Mouse (Mus musculus) forebrain, embryonic 16.5 days (tissue): ENCODE data around the gene Ppil3. TPM values are rescaled to one million over a fixed set of nuclear protein-coding genes. Genes with fewer than 3 reads are reported as not detected.

ENCODE experiments used
- ATAC-seq: fragments of 200-750 bp; cut with Nextera tagmentation; 2 replicates; pipeline ENCODE4 v1.8.0; 2017; ENCODE audit warnings: mild to moderate bottlenecking, moderate library complexity
- H3K27ac ChIP-seq: fragments of 300-500 bp; sonication (generic); 2 replicates; pipeline ENCODE4 v1.5.1; 2014; ENCODE audit warnings: low read length, control low read depth
- H3K27me3 ChIP-seq: fragments of 300-500 bp; sonication (generic); replicated peaks from 2 replicates; pipeline ENCODE4 v1.6.1; 2014; ENCODE audit warnings: low read length; ENCODE audit not compliant: control insufficient read depth, insufficient read depth
- H3K36me3 ChIP-seq: fragments of 300-500 bp; sonication (generic); 2 replicates; pipeline ENCODE4 v1.6.1; 2014; ENCODE audit not compliant: control insufficient read depth, insufficient read depth
- H3K4me1 ChIP-seq: fragments of 300-500 bp; sonication (generic); replicated peaks from 2 replicates; pipeline ENCODE4 v1.6.1; 2014; ENCODE audit warnings: low read length; ENCODE audit not compliant: control insufficient read depth, insufficient read depth
- H3K4me2 ChIP-seq: fragments of 300-500 bp; sonication (generic); 2 replicates; pipeline ENCODE4 v1.6.1; 2014; ENCODE audit warnings: mild to moderate bottlenecking, low read length, control low read depth
- H3K4me3 ChIP-seq: fragments of 300-500 bp; sonication (generic); replicated peaks from 2 replicates; pipeline ENCODE4 v1.5.1; 2014; ENCODE audit warnings: mild to moderate bottlenecking, low read length, control low read depth
- H3K9ac ChIP-seq: fragments of 300-500 bp; sonication (generic); replicated peaks from 2 replicates; pipeline ENCODE4 v1.6.1; 2014; ENCODE audit warnings: low read depth, low read length, control low read depth
- H3K9me3 ChIP-seq: fragments of 300-500 bp; sonication (generic); 2 replicates; pipeline ENCODE4 v1.6.1; 2016; ENCODE audit warnings: low read length; ENCODE audit not compliant: control insufficient read depth
- WGBS: fragments of 180-500 bp; shearing (Covaris S2); extraction: QIAGEN DNeasy Blood & Tissue Kit; methylation state at CpG from one replicate; pipeline ENCODE4 v1.1.7; 2014; 5-methylcytosine and 5-hydroxymethylcytosine counted together
- polyA plus RNA-seq: library from polyadenylated mRNA; unstranded; fragments of >200 nt; fragmentation: Nextera tagmentation; extraction: Ambion mirVana; gene quantifications from 2 replicates; pipeline ENCODE4 v1.2.1, GENCODE M21; 2015

The Ppil3 gene
- polyA plus RNA-seq, 1 experiment from 2014 or later: 54.1 TPM

DNA sequence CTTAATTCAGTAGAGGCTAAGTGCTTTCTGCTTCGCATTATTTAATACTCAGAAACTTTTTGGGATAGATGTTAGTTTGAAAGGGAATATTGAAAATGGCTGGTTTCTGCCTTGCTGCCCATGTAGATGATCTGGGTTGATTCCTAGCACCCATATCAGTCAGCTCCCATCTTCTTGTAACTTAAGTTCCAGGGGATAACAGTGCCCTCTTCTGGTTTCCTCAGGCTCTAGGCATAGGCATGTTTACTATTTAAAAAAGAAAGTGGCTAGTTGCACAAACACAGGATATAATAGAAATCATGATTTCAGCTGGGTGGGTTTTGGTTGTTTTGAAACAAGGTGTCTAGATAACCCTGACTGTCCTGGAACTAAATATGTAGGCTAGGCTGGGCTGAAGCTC is 49.1 kb downstream of the Ppil3 start:
- H3K27me3 ChIP-seq: no peaks in the 10 kb centered on the region
- 100% methylated on average over 1 of the region's 1 CpGs for WGBS
- no peak overlapping the region for H3K27ac ChIP-seq
- peaks cover 29% of the 10 kb centered on the region for H3K36me3 ChIP-seq
- no peak for ATAC-seq
- no peak overlapping the region for H3K4me3 ChIP-seq
- H3K4me2 ChIP-seq: no peak overlapping the region
- H3K4me1 ChIP-seq: peaks cover 22% of the 10 kb centered on the region
- no peak overlapping the region for H3K9ac ChIP-seq
- no peaks in the 10 kb centered on the region for H3K9me3 ChIP-seq

DNA sequence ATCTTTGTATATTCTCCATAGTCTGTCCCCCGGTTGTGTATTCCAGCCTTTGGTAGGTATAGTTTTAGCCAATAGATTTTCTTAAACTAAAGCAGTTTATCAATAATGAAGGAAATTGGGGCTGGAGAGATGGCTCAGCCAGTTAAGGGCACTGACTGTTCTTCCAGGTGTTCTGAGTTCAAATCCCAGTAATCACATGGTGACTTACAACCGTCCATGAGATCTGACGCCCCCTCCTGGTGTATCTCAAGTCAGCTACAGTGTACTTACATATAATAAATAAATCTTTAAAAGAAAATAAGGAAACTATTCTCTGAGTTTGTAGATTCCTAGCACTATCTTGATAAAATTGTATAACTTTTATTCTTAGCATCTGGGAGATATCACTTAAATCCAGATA is 49.9 kb downstream of the Ppil3 start:
- no peaks in the 10 kb centered on the region for H3K9me3 ChIP-seq
- no peak overlapping the region for H3K9ac ChIP-seq
- no peak overlapping the region for H3K4me2 ChIP-seq
- H3K4me3 ChIP-seq: no peak overlapping the region
- H3K27me3 ChIP-seq: no peaks in the 10 kb centered on the region
- 95% methylated on average over 3 of the region's 3 CpGs for WGBS
- peaks cover 22% of the 10 kb centered on the region for H3K4me1 ChIP-seq
- peaks cover 25% of the 10 kb centered on the region for H3K36me3 ChIP-seq
- no peak for ATAC-seq
- H3K27ac ChIP-seq: no peak overlapping the region

DNA sequence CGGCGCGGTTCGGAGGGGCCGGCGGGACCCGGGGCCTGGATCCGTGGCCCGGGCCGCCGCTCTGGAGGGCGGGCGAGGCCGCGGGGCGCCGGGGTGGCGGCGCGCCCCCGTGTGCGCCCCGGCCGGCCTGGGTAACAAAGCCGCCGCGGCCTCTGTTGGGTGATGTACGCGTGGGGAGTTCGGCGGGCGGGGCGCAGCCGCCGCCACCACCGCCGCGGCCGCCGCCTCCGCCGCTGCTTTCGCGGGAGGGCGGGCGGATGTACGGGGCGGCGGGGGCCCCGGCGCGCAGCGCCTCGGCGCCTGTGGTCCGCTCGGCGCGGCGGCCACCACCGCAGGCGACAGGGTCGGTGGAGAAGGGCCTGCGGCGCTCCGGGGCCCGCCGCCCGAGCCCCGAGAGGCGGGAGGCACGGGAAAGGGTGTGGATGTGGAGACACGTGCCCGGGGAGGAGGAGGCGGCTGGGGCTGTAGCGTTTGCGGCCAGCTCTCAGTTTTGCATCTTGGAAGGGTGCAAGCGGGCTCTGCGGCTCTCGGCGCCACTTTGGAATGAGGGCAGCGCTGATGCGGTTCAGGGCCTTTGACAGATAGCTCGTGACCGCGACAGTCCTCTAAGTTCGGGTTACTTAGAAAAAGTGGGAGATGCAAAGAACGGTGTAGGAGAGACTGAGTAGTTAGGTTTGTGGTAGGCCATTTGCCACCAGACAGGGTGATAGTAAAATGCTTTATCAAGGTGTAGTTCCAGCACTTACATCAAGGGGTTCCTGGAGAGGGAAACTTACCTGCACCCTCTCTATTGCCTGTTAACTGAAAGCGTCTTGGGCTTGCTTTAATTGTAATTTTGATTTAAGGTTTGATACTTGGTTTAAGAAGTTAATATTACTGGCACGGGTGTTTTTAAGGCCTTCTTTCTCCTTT is 51.7 kb downstream of the Ppil3 start:
- Histone ChIP-seq H3K4me2 (peak overlapping the region; percentile 70), H3K4me1 (peaks cover 22% of the 10 kb centered on the region), H3K36me3 (peaks cover 23% of the 10 kb centered on the region), H3K9me3 (no peaks in the 10 kb centered on the region), H3K9ac (peak overlapping the region; percentile 99), H3K27me3 (no peaks in the 10 kb centered on the region), H3K4me3 (peak overlapping the region; percentile 83), H3K27ac (peak overlapping the region; percentile 99)
- peak; percentile 63 for ATAC-seq
- WGBS: 2% methylated on average over 60 of the region's 90 CpGs

DNA sequence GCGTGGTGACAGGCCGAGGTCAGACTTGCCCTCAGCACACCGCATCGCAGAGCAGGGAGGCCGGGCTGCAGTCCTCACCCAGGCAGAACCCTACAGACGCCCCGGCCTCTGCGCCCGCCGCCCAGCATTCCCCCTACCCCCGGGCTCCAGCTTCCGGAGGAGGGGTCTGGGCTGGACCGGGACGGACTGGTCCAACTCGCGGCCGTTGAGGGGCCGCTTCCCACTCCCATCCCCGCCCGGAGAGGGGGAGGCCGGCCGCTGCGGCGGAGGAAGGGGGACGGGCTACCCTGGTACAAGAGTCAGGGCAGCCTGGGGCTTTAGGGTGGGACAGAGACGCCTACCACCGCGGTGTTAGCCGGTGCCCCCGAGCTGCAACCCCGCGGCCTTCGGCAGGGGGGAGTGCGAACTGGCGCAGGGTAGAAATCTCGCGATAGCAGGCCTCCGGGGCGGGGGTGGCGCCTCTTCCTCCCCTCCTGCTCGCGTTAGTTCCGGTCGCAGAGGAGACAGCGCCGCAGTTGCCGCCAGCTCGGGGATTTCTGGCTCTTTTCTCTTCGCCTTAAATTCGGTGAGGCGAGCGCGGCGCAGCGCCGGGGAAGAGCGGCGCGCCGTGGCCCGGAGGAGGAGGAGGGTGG is 52.5 kb downstream of the Ppil3 start, which contains the start of gene Bzw1:
Bzw1 (plus strand) TSS at position 247 of the 632 bp plus-strand sequence.
- H3K36me3 ChIP-seq: peaks cover 20% of the 10 kb centered on the region
- no peaks in the 10 kb centered on the region for H3K27me3 ChIP-seq
- H3K9me3 ChIP-seq: no peaks in the 10 kb centered on the region
- ATAC-seq: peak; percentile 98
- peak within 1 kb of the TSS; percentile 99 for H3K9ac ChIP-seq
- peaks cover 22% of the 10 kb centered on the region for H3K4me1 ChIP-seq
- WGBS: under 1% methylated on average over 51 of the region's 61 CpGs
- peak within 1 kb of the TSS; percentile 70 for H3K4me2 ChIP-seq
- H3K4me3 ChIP-seq: peak within 1 kb of the TSS; percentile 83
- peak within 1 kb of the TSS; percentile 99 for H3K27ac ChIP-seq

DNA sequence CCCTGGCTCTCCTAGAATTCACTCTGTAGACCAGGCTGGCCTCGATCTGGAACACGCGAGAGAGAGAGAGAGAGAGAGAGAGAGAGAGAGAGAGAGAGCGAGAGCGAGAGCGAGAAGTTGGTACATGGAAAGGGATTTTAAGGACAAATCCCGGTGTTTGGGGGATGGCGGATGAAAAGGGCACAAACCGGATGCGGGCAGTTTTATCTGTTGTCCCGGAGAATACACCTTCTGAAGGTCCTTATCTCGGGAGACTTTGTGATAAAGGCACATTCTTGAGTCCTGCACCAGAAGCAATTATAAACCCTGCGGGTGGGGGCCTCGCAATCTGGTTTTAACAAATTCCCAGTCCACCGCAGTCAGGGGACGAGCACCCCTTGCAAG is 53.0 kb downstream of the Ppil3 start:
- H3K4me2 ChIP-seq: peak overlapping the region; percentile 62
- H3K9ac ChIP-seq: peak overlapping the region; percentile 99
- peaks cover 19% of the 10 kb centered on the region for H3K36me3 ChIP-seq
- H3K9me3 ChIP-seq: no peaks in the 10 kb centered on the region
- peak overlapping the region; percentile 83 for H3K4me3 ChIP-seq
- peaks cover 22% of the 10 kb centered on the region for H3K4me1 ChIP-seq
- under 1% methylated on average over 16 of the region's 16 CpGs for WGBS
- peak overlapping the region; percentile 99 for H3K27ac ChIP-seq
- ATAC-seq: no peak
- H3K27me3 ChIP-seq: no peaks in the 10 kb centered on the region

DNA sequence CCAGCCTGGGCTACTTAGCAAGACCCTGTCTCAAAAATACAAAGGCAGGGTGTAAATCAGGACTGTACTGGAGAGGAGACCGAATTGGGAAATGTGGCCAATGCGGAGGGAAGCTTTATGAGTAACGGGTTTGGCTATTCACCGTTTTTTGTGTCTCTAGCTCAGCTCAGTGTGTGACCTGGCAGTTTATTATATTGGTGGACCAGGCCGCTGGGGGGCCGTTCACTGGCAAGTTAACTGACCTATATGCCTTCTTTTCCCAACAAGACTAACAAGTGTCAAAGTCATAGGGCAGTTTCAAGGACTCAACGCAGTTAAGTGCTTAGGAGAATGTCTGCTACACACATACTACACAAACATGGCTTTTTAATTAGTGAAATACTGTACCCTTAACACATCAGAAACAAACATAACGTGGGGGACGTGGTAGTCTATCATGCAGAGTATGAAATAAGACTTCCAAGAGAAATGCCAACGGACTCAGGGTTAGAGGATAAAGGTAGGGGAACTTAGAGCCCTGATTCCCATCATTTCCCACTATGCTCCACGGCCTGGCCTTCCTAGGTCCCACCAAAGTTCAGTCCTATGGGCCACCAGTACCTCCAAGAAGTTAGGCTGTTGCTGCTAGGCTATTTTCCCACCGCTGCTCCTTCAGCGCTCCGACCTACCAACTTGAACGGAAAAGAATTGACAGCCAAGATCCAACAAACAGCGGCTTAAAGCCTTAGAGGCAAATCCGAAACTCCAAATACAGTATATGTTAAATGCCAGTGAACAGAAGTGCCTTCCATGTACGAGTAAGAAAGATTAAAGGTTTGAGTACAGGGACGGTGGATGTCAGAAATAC is 53.6 kb downstream of the Ppil3 start:
- H3K27ac ChIP-seq: peak overlapping the region; percentile 99; the same call in 1 of the 2 replicates
- peaks cover 15% of the 10 kb centered on the region for H3K36me3 ChIP-seq
- peak overlapping the region; percentile 83 for H3K4me3 ChIP-seq
- peak overlapping the region; percentile 62 for H3K4me2 ChIP-seq
- H3K9ac ChIP-seq: peak overlapping the region; percentile 99
- peaks cover 22% of the 10 kb centered on the region for H3K4me1 ChIP-seq
- no peak for ATAC-seq
- H3K9me3 ChIP-seq: no peaks in the 10 kb centered on the region
- H3K27me3 ChIP-seq: no peaks in the 10 kb centered on the region
- 42% methylated on average over 19 of the region's 19 CpGs for WGBS

DNA sequence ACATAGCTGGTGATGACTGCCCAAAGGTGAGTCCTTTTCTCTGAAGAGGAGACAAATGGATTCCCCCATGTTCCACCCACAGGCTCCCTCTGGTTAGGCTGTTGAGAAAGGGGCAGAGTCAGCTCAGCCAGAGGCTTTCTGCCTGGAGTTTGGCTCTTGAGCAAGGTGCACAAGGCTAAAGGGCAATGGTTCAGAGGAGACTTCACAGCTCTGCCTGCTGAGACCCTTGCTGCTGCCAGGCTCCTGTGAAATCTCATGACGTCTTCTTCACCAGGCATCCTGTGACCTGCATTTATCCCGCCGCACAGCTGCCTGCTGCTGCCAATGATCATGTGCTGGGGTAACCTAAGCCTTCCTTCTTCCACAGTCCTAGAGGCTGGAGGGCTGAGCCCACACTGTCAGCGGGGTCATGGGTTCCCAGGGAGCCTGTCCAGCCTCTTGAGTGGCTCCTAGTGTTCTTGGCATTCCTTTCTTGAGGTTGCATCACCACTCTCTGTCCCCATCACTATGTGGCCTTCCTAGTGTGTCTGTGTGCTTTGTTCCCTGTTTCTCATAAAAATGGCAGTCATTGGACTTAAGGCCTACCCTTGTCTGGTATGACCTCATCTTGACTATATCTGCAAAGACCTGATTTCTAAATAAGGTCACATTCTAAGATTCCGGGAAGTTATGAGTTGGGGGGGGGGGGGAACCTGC is 62.6 kb downstream of the Ppil3 start:
- WGBS: 85% methylated on average over 5 of the region's 5 CpGs
- H3K4me1 ChIP-seq: no peaks in the 10 kb centered on the region
- no peaks in the 10 kb centered on the region for H3K9me3 ChIP-seq
- no peak for ATAC-seq
- no peak overlapping the region for H3K27ac ChIP-seq
- no peaks in the 10 kb centered on the region for H3K27me3 ChIP-seq
- H3K4me2 ChIP-seq: no peak overlapping the region
- H3K36me3 ChIP-seq: no peaks in the 10 kb centered on the region
- no peak overlapping the region for H3K9ac ChIP-seq
- no peak overlapping the region for H3K4me3 ChIP-seq
